Mouse (Mus musculus): ENCODE measurements at regions not wholly inside any gene's neighbourhood (a gene's known extent, or its start where the extent isn't known, plus 50 kb on each side); places are given as distances from the start of the nearest gene placed in this dataset.

DNA sequence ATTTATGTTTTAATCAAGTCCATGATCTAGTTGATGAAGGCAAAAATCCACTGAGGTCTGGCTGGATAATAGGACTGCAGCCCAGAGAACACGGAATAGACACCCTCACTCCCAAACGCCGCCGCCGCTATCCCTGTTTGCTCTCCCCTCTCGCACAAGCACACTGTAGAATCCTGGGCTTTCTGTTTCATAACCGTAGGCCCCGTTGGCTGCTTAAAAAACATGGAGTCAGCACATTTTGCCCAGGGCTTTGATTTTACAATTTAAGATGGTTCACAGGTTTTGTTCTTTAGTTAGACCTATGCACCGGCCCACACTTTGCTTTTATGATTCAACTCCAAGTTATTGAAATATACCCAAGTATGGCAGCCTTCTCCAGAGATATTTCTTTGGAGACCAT is 229.6 kb downstream of the Ttll7 start:
- Histone ChIP-seq H3K27ac (ENCODE audit: insufficient read depth, low read depth, low read length, poor library complexity, severe bottlenecking) (no peak overlapping the region), H3K9ac (ENCODE audit: insufficient read depth, low read depth, low read length, poor library complexity, severe bottlenecking) (no peak overlapping the region), H3K36me3 (ENCODE audit: control insufficient read depth, insufficient read depth, low read length, poor library complexity, severe bottlenecking) (no peaks in the 10 kb centered on the region), H3K4me3 (ENCODE audit: insufficient read depth in 1 of 2, low read depth in 1 of 2, low read length in 2 of 2, poor library complexity in 1 of 2, severe bottlenecking in 1 of 2) (no peak overlapping the region), H3K4me1 (ENCODE audit: control insufficient read depth in 2 of 2, insufficient read depth in 2 of 2, low read length in 2 of 2, poor library complexity in 1 of 2) (no peaks in the 10 kb centered on the region), H3K9me3 (ENCODE audit: control insufficient read depth, insufficient read depth, low read depth, low read length) (no peaks in the 10 kb centered on the region)
- TF ChIP-seq MAFK (IDR thresholded peaks at IDR 0.05; ENCODE audit: insufficient read depth, low read depth, low read length) (no peak), ZNF384 (IDR thresholded peaks at IDR 0.05; ENCODE audit: low read depth, low read length) (no peak), HCFC1 (IDR thresholded peaks at IDR 0.05; ENCODE audit: borderline replicate concordance, insufficient read depth, low read length) (no peak), CHD2 (IDR thresholded peaks at IDR 0.05; ENCODE audit: low read depth, low read length) (no peak), ZC3H11A (IDR thresholded peaks at IDR 0.05; ENCODE audit: borderline replicate concordance, low read depth, low read length) (no peak)
- in situ Hi-C loops (cut with MboI; ENCODE audit: low sequenced_read_pairs in 2 of 2, unreplicated experiment in 2 of 2), result no loop called here
- no peak for DNase-seq (ENCODE audit: low read depth, low spot score)

DNA sequence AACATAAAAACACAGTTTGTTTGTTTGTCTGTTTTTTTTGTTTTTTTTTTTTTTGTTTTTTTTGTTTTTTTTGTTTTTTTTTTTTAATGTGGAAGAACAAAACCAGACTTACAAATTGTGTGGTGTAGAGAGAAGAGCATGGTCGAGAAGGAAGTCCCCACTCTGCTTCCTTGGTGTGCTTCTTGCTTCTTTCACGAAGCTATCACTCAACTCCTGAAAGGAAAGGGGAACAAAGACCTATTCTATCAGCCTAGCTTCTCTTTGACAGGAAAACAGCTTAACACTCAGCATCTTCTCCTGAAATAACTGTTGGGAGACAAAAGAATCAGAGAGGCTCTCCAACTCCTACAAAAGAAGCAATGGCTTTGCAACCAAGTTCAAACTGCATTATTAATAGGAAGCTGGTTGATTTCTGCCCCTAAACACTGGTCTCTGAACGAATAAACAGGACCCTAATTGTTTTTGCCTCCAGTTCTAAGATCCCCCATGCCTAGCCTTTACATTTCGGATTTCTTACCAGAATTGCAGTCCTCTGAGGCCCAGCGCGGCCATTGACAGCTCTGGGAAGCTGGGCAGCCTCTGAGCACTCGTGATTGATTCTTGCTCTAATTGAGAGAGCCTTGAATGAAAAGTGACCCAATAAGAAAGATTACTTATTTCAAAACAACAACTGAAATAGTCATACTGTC is 230.2 kb downstream of the Ttll7 start:
- Histone ChIP-seq H3K4me1 (ENCODE audit: control insufficient read depth in 2 of 2, insufficient read depth in 2 of 2, low read length in 2 of 2, poor library complexity in 1 of 2) (no peaks in the 10 kb centered on the region), H3K36me3 (ENCODE audit: control insufficient read depth, insufficient read depth, low read length, poor library complexity, severe bottlenecking) (no peaks in the 10 kb centered on the region), H3K9me3 (ENCODE audit: control insufficient read depth, insufficient read depth, low read depth, low read length) (no peaks in the 10 kb centered on the region), H3K9ac (ENCODE audit: insufficient read depth, low read depth, low read length, poor library complexity, severe bottlenecking) (no peak overlapping the region), H3K27ac (ENCODE audit: insufficient read depth, low read depth, low read length, poor library complexity, severe bottlenecking) (no peak overlapping the region), H3K4me3 (ENCODE audit: insufficient read depth in 1 of 2, low read depth in 1 of 2, low read length in 2 of 2, poor library complexity in 1 of 2, severe bottlenecking in 1 of 2) (no peak overlapping the region)
- DNase-seq (ENCODE audit: low read depth, low spot score), result no peak
- no peak for TF ChIP-seq ZNF384 (IDR thresholded peaks at IDR 0.05; ENCODE audit: low read depth, low read length)
- no peak for TF ChIP-seq MAFK (IDR thresholded peaks at IDR 0.05; ENCODE audit: insufficient read depth, low read depth, low read length)
- TF ChIP-seq ZC3H11A (IDR thresholded peaks at IDR 0.05; ENCODE audit: borderline replicate concordance, low read depth, low read length), result no peak
- no peak for TF ChIP-seq HCFC1 (IDR thresholded peaks at IDR 0.05; ENCODE audit: borderline replicate concordance, insufficient read depth, low read length)
- no peak for TF ChIP-seq CHD2 (IDR thresholded peaks at IDR 0.05; ENCODE audit: low read depth, low read length)
- in situ Hi-C loops (cut with MboI; ENCODE audit: low sequenced_read_pairs in 2 of 2, unreplicated experiment in 2 of 2), result no loop called here

- Histone ChIP-seq H3K36me3 (ENCODE audit: control insufficient read depth, insufficient read depth, low read length, poor library complexity, severe bottlenecking) (no peaks in the 10 kb centered on the region), H3K4me3 (ENCODE audit: insufficient read depth in 1 of 2, low read depth in 1 of 2, low read length in 2 of 2, poor library complexity in 1 of 2, severe bottlenecking in 1 of 2) (no peak overlapping the region), H3K9me3 (ENCODE audit: control insufficient read depth, insufficient read depth, low read depth, low read length) (no peaks in the 10 kb centered on the region), H3K9ac (ENCODE audit: insufficient read depth, low read depth, low read length, poor library complexity, severe bottlenecking) (no peak overlapping the region), H3K4me1 (ENCODE audit: control insufficient read depth in 2 of 2, insufficient read depth in 2 of 2, low read length in 2 of 2, poor library complexity in 1 of 2) (no peaks in the 10 kb centered on the region), H3K27ac (ENCODE audit: insufficient read depth, low read depth, low read length, poor library complexity, severe bottlenecking) (no peak overlapping the region)
- TF ChIP-seq CHD2 (IDR thresholded peaks at IDR 0.05; ENCODE audit: low read depth, low read length) (no peak), ZNF384 (IDR thresholded peaks at IDR 0.05; ENCODE audit: low read depth, low read length) (no peak), HCFC1 (IDR thresholded peaks at IDR 0.05; ENCODE audit: borderline replicate concordance, insufficient read depth, low read length) (no peak), MAFK (IDR thresholded peaks at IDR 0.05; ENCODE audit: insufficient read depth, low read depth, low read length) (no peak), ZC3H11A (IDR thresholded peaks at IDR 0.05; ENCODE audit: borderline replicate concordance, low read depth, low read length) (no peak)
- in situ Hi-C loops (cut with MboI; ENCODE audit: low sequenced_read_pairs in 2 of 2, unreplicated experiment in 2 of 2), result no loop called here
- no peak for DNase-seq (ENCODE audit: low read depth, low spot score)
These were observed 231.2 kb downstream of the Ttll7 start for GRCm38 (mm10) chr3:147083374-147083773.

- no peak overlapping the region for H3K4me3 ChIP-seq (ENCODE audit: insufficient read depth in 1 of 2, low read depth in 1 of 2, low read length in 2 of 2, poor library complexity in 1 of 2, severe bottlenecking in 1 of 2)
- H3K36me3 ChIP-seq (ENCODE audit: control insufficient read depth, insufficient read depth, low read length, poor library complexity, severe bottlenecking), result no peaks in the 10 kb centered on the region
- H3K27ac ChIP-seq (ENCODE audit: insufficient read depth, low read depth, low read length, poor library complexity, severe bottlenecking), result no peak overlapping the region
- DNase-seq (ENCODE audit: low read depth, low spot score), result no peak
- H3K4me1 ChIP-seq (ENCODE audit: control insufficient read depth in 2 of 2, insufficient read depth in 2 of 2, low read length in 2 of 2, poor library complexity in 1 of 2), result no peaks in the 10 kb centered on the region
- H3K9ac ChIP-seq (ENCODE audit: insufficient read depth, low read depth, low read length, poor library complexity, severe bottlenecking), result no peak overlapping the region
- TF ChIP-seq MAFK (IDR thresholded peaks at IDR 0.05; ENCODE audit: insufficient read depth, low read depth, low read length) (no peak), HCFC1 (IDR thresholded peaks at IDR 0.05; ENCODE audit: borderline replicate concordance, insufficient read depth, low read length) (no peak), CHD2 (IDR thresholded peaks at IDR 0.05; ENCODE audit: low read depth, low read length) (no peak), ZC3H11A (IDR thresholded peaks at IDR 0.05; ENCODE audit: borderline replicate concordance, low read depth, low read length) (no peak), ZNF384 (IDR thresholded peaks at IDR 0.05; ENCODE audit: low read depth, low read length) (no peak)
- in situ Hi-C loops (cut with MboI; ENCODE audit: low sequenced_read_pairs in 2 of 2, unreplicated experiment in 2 of 2), result no loop called here
- no peaks in the 10 kb centered on the region for H3K9me3 ChIP-seq (ENCODE audit: control insufficient read depth, insufficient read depth, low read depth, low read length)
These were observed 231.7 kb downstream of the Ttll7 start for GRCm38 (mm10) chr3:147083823-147084222.

All from ES-E14 (cell line).